In genomic region chr9:34580059-34580458, GRCm38 (mm10) we compare ENCODE assay signal across 15 mouse cellular contexts.
"Had no signal": no experiment of that assay in that cellular context is flagged by ENCODE, and none has a peak within 500 bp of the region (broad histone marks: within the 10 kb centered on the region; RNA-seq: fewer than 3 reads in every experiment).

No protein-coding gene starts in this region.

- H3K36me3 ChIP-seq: limb, embryonic 15.5 days; liver, embryonic 12.5 days; midbrain, embryonic 10.5 days; neural tube, embryonic 13.5 days; stomach, embryonic 15.5 days had no signal

- H3K27ac ChIP-seq: hindbrain, postnatal 0 days; kidney, postnatal 0 days; limb, embryonic 15.5 days; liver, embryonic 12.5 days; midbrain, embryonic 10.5 days; neural tube, embryonic 13.5 days; stomach, embryonic 15.5 days had no signal

- H3K4me2 ChIP-seq: limb, embryonic 15.5 days; liver, embryonic 12.5 days; lung, embryonic 14.5 days; neural tube, embryonic 13.5 days; stomach, embryonic 15.5 days had no signal

- H3K4me3 ChIP-seq: limb, embryonic 15.5 days; liver, embryonic 12.5 days; midbrain, embryonic 10.5 days; neural tube, embryonic 13.5 days; stomach, embryonic 15.5 days had no signal

- H3K27me3 ChIP-seq: limb, embryonic 15.5 days; liver, embryonic 12.5 days; neural tube, embryonic 13.5 days; stomach, embryonic 15.5 days had no signal

- DNase-seq: kidney, adult 11 months; kidney, adult 9 months; kidney, postnatal 36 days; lung, embryonic 14.5 days; lung, postnatal 10 days; lung, postnatal 4 days; midbrain, embryonic 14.5 days; thymus, postnatal 36 days had no signal

- H3K9ac ChIP-seq: limb, embryonic 15.5 days; liver, embryonic 12.5 days; lung, embryonic 14.5 days; neural tube, embryonic 13.5 days; stomach, embryonic 15.5 days had no signal

- H3K9me3 ChIP-seq: limb, embryonic 15.5 days; liver, embryonic 12.5 days; midbrain, embryonic 10.5 days; neural tube, embryonic 13.5 days; stomach, embryonic 15.5 days had no signal

- ATAC-seq: hindbrain, postnatal 0 days; liver, embryonic 12.5 days had no signal

- H3K4me1 ChIP-seq: limb, embryonic 15.5 days; liver, embryonic 12.5 days; midbrain, embryonic 10.5 days; stomach, embryonic 15.5 days had no signal
